Mouse (Mus musculus): ENCODE results near the gene Acox3. TPM values are rescaled to one million over a fixed set of nuclear protein-coding genes. Genes with fewer than 3 reads are reported as not detected.

The Acox3 gene
- polyA plus RNA-seq, 1 experiment from 2014 or later: 13.7 TPM

DNA sequence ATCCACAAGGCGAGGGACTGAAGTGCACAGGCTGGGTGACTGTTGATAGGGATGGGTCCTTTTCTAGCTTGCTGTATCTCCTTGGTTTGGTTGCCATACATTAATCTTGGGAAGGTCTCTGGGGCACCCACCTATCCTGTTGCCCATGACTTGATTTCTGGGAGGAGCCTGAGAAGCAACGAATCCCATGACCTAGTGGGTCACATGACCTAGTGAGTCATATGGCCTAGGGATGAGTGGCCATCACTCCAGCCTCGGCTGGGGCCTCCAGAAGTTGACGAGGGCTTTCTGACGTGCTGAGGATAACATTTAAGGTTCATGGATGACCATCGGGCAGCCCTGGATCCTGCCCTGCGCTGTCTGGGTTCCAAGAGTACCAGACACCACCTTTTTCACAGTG is 22.5 kb downstream of the Acox3 start:
- WGBS: 84% methylated on average over 7 of the region's 7 CpGs
- Histone ChIP-seq H3K27ac (no peak overlapping the region), H3K9me3 (ENCODE audit: control insufficient read depth, low read length) (no peaks in the 10 kb centered on the region), H3K36me3 (replicated peaks; ENCODE audit: control insufficient read depth, insufficient read depth) (peaks cover 37% of the 10 kb centered on the region), H3K4me1 (replicated peaks; ENCODE audit: control insufficient read depth, insufficient read depth, low read length) (peaks cover 14% of the 10 kb centered on the region; the same call in 1 of the 2 replicates), H3K4me2 (replicated peaks) (no peak overlapping the region), H3K4me3 (replicated peaks; ENCODE audit: low read length) (no peak overlapping the region), H3K9ac (no peak overlapping the region), H3K27me3 (ENCODE audit: control insufficient read depth, insufficient read depth, low read length) (no peaks in the 10 kb centered on the region)
- no peak for ATAC-seq (ENCODE audit: low FRiP score)
- DNase-seq (ENCODE audit: low spot score): no peak

- no peak overlapping the region for H3K4me2 ChIP-seq (replicated peaks)
- H3K9me3 ChIP-seq (ENCODE audit: control insufficient read depth, low read length): no peaks in the 10 kb centered on the region
- H3K36me3 ChIP-seq (replicated peaks; ENCODE audit: control insufficient read depth, insufficient read depth): peaks cover 28% of the 10 kb centered on the region
- DNase-seq (ENCODE audit: low spot score): no peak
- no peak for ATAC-seq (ENCODE audit: low FRiP score)
- H3K4me1 ChIP-seq (replicated peaks; ENCODE audit: control insufficient read depth, insufficient read depth, low read length): peaks cover 14% of the 10 kb centered on the region; the same call in 1 of the 2 replicates
- H3K27ac ChIP-seq: no peak overlapping the region
- no peak overlapping the region for H3K9ac ChIP-seq
- H3K4me3 ChIP-seq (replicated peaks; ENCODE audit: low read length): no peak overlapping the region
- 88% methylated on average over 7 of the region's 7 CpGs for WGBS
- H3K27me3 ChIP-seq (ENCODE audit: control insufficient read depth, insufficient read depth, low read length): no peaks in the 10 kb centered on the region
Measured at GRCm38 (mm10) chr5:35606800-35607199, 24.0 kb downstream of the Acox3 start.

DNA sequence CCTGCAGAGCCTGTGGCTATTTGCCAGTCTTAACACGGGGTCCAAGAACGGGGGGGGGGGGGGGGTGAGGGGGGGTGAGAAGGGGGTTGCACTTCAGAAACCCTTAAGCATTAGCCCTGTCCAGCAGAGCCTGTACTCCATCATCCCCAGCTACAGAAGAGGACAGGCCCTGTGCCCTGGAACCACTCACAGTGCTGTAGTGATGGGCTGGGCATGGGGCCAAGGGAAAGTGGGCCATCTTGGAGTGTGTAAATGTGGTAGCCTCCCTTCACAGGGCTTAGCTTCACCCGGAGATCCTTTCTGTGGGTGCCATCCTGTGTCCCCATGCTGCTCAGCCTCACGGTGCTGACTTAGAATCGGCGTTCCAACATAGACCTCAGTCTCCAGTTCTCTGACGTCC is 24.9 kb downstream of the Acox3 start:
- H3K4me2 ChIP-seq (replicated peaks): no peak overlapping the region
- peaks cover 14% of the 10 kb centered on the region; the same call in 1 of the 2 replicates for H3K4me1 ChIP-seq (replicated peaks; ENCODE audit: control insufficient read depth, insufficient read depth, low read length)
- H3K27ac ChIP-seq: no peak overlapping the region
- H3K36me3 ChIP-seq (replicated peaks; ENCODE audit: control insufficient read depth, insufficient read depth): peaks cover 27% of the 10 kb centered on the region
- H3K9ac ChIP-seq: no peak overlapping the region
- no peaks in the 10 kb centered on the region for H3K27me3 ChIP-seq (ENCODE audit: control insufficient read depth, insufficient read depth, low read length)
- WGBS: 78% methylated on average over 7 of the region's 7 CpGs
- no peak for ATAC-seq (ENCODE audit: low FRiP score)
- H3K9me3 ChIP-seq (ENCODE audit: control insufficient read depth, low read length): no peaks in the 10 kb centered on the region
- H3K4me3 ChIP-seq (replicated peaks; ENCODE audit: low read length): no peak overlapping the region
- no peak for DNase-seq (ENCODE audit: low spot score)

GRCm38 (mm10) chr5:35608559-35608958 is 25.7 kb downstream of the Acox3 start:
- Histone ChIP-seq H3K36me3 (replicated peaks; ENCODE audit: control insufficient read depth, insufficient read depth) (peaks cover 23% of the 10 kb centered on the region), H3K9me3 (ENCODE audit: control insufficient read depth, low read length) (no peaks in the 10 kb centered on the region), H3K27me3 (ENCODE audit: control insufficient read depth, insufficient read depth, low read length) (no peaks in the 10 kb centered on the region), H3K4me3 (replicated peaks; ENCODE audit: low read length) (no peak overlapping the region), H3K4me1 (replicated peaks; ENCODE audit: control insufficient read depth, insufficient read depth, low read length) (peaks cover 14% of the 10 kb centered on the region; the same call in 1 of the 2 replicates), H3K27ac (no peak overlapping the region), H3K9ac (0 out of 2 replicates have a peak overlapping the region, but pooled peaks have one; percentile 2), H3K4me2 (replicated peaks) (no peak overlapping the region)
- DNase-seq (ENCODE audit: low spot score): no peak
- no peak for ATAC-seq (ENCODE audit: low FRiP score)
- 78% methylated on average over 5 of the region's 5 CpGs for WGBS

- 0 out of 2 replicates have a peak overlapping the region, but pooled peaks have one; percentile 2 for H3K9ac ChIP-seq
- no peaks in the 10 kb centered on the region for H3K27me3 ChIP-seq (ENCODE audit: control insufficient read depth, insufficient read depth, low read length)
- WGBS: 4% methylated on average over 12 of the region's 12 CpGs
- ATAC-seq (ENCODE audit: low FRiP score) (no peak), DNase-seq (ENCODE audit: low spot score) (peak; percentile 49)
- H3K9me3 ChIP-seq (ENCODE audit: control insufficient read depth, low read length): no peaks in the 10 kb centered on the region
- H3K4me2 ChIP-seq (replicated peaks): no peak overlapping the region
- peaks cover 28% of the 10 kb centered on the region for H3K36me3 ChIP-seq (replicated peaks; ENCODE audit: control insufficient read depth, insufficient read depth)
- no peak overlapping the region for H3K4me3 ChIP-seq (replicated peaks; ENCODE audit: low read length)
- H3K4me1 ChIP-seq (replicated peaks; ENCODE audit: control insufficient read depth, insufficient read depth, low read length): peaks cover 14% of the 10 kb centered on the region; the same call in 1 of the 2 replicates
- peak overlapping the region; percentile 22; the same call in 1 of the 2 replicates for H3K27ac ChIP-seq
Measured at GRCm38 (mm10) chr5:35609381-35609780, 26.5 kb downstream of the Acox3 start.

DNA sequence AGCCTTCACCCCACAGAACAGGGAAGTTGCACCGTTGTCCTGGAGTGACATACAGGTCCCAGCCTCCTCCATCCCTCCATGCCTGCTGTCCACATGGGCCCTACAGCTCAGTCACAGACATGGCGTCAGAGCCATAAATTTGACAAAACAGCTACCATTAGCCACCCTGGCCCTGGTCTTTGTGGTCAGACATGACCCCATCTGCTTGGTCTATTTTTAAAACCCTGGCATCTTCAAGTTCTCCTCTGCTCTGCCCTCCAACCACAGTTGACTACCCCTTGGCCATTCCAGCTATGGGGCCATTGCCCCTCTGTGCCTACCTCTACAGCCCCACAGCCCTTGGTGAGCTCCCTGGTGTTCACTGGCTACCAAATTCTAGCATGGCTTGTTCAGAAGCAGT is 27.1 kb downstream of the Acox3 start:
- Histone ChIP-seq H3K9me3 (ENCODE audit: control insufficient read depth, low read length) (no peaks in the 10 kb centered on the region), H3K36me3 (replicated peaks; ENCODE audit: control insufficient read depth, insufficient read depth) (peaks cover 28% of the 10 kb centered on the region), H3K4me3 (replicated peaks; ENCODE audit: low read length) (no peak overlapping the region), H3K9ac (no peak overlapping the region), H3K27me3 (ENCODE audit: control insufficient read depth, insufficient read depth, low read length) (no peaks in the 10 kb centered on the region), H3K4me1 (replicated peaks; ENCODE audit: control insufficient read depth, insufficient read depth, low read length) (peaks cover 14% of the 10 kb centered on the region; the same call in 1 of the 2 replicates), H3K4me2 (replicated peaks) (no peak overlapping the region), H3K27ac (no peak overlapping the region)
- no peak for DNase-seq (ENCODE audit: low spot score)
- 40% methylated on average over 2 of the region's 2 CpGs for WGBS
- ATAC-seq (ENCODE audit: low FRiP score): no peak

DNA sequence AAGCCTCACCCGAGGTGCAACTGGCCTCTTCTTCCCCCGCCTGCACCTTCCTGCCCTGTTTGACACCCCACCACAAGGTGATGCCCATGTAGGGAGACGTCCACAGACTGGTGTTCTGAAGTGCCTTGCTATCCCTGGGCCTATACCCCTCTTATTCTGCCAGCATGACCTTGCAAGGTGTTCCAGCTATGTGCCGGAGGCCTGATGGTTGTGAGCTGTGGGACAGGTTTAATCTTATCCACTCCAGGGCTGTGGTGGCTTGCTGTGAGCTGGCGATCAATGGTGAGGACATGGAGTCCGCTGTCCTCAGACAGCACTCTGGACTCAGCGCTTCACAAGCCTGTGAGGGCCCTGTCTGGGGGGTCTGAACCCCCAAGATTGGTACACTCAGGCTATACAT is 27.5 kb downstream of the Acox3 start:
- peaks cover 14% of the 10 kb centered on the region; the same call in 1 of the 2 replicates for H3K4me1 ChIP-seq (replicated peaks; ENCODE audit: control insufficient read depth, insufficient read depth, low read length)
- no peak overlapping the region for H3K9ac ChIP-seq
- DNase-seq (ENCODE audit: low spot score) (no peak), ATAC-seq (ENCODE audit: low FRiP score) (no peak)
- H3K9me3 ChIP-seq (ENCODE audit: control insufficient read depth, low read length): no peaks in the 10 kb centered on the region
- WGBS: 95% methylated on average over 7 of the region's 7 CpGs
- no peak overlapping the region for H3K4me3 ChIP-seq (replicated peaks; ENCODE audit: low read length)
- no peak overlapping the region for H3K4me2 ChIP-seq (replicated peaks)
- no peaks in the 10 kb centered on the region for H3K27me3 ChIP-seq (ENCODE audit: control insufficient read depth, insufficient read depth, low read length)
- H3K27ac ChIP-seq: no peak overlapping the region
- H3K36me3 ChIP-seq (replicated peaks; ENCODE audit: control insufficient read depth, insufficient read depth): peaks cover 23% of the 10 kb centered on the region

- Histone ChIP-seq H3K27ac (no peak overlapping the region), H3K4me2 (replicated peaks) (no peak overlapping the region), H3K4me1 (replicated peaks; ENCODE audit: control insufficient read depth, insufficient read depth, low read length) (peaks cover 14% of the 10 kb centered on the region; the same call in 1 of the 2 replicates), H3K27me3 (ENCODE audit: control insufficient read depth, insufficient read depth, low read length) (no peaks in the 10 kb centered on the region), H3K9me3 (ENCODE audit: control insufficient read depth, low read length) (no peaks in the 10 kb centered on the region), H3K9ac (no peak overlapping the region), H3K36me3 (replicated peaks; ENCODE audit: control insufficient read depth, insufficient read depth) (peaks cover 16% of the 10 kb centered on the region; the same call in 1 of the 2 replicates), H3K4me3 (replicated peaks; ENCODE audit: low read length) (no peak overlapping the region)
- no peak for ATAC-seq (ENCODE audit: low FRiP score)
- no peak for DNase-seq (ENCODE audit: low spot score)
- 87% methylated on average over 9 of the region's 9 CpGs for WGBS
Measured at GRCm38 (mm10) chr5:35611170-35611569, 28.3 kb downstream of the Acox3 start.

GRCm38 (mm10) chr5:35611900-35612299 is 29.1 kb downstream of the Acox3 start:
- whole genome bisulfite sequencing: 84% methylated on average over 11 of the region's 11 CpGs
- peaks cover 16% of the 10 kb centered on the region; the same call in 1 of the 2 replicates for H3K36me3 ChIP-seq (replicated peaks; ENCODE audit: control insufficient read depth, insufficient read depth)
- no peak overlapping the region for H3K4me3 ChIP-seq (replicated peaks; ENCODE audit: low read length)
- no peak overlapping the region for H3K4me2 ChIP-seq (replicated peaks)
- H3K9me3 ChIP-seq (ENCODE audit: control insufficient read depth, low read length): no peaks in the 10 kb centered on the region
- no peaks in the 10 kb centered on the region for H3K27me3 ChIP-seq (ENCODE audit: control insufficient read depth, insufficient read depth, low read length)
- no peak for ATAC-seq (ENCODE audit: low FRiP score)
- peaks cover 14% of the 10 kb centered on the region; the same call in 1 of the 2 replicates for H3K4me1 ChIP-seq (replicated peaks; ENCODE audit: control insufficient read depth, insufficient read depth, low read length)
- H3K9ac ChIP-seq: no peak overlapping the region
- no peak for DNase-seq (ENCODE audit: low spot score)
- H3K27ac ChIP-seq: no peak overlapping the region

GRCm38 (mm10) chr5:35612722-35613121 is 29.9 kb downstream of the Acox3 start:
- no peak overlapping the region for H3K9ac ChIP-seq
- H3K9me3 ChIP-seq (ENCODE audit: control insufficient read depth, low read length): no peaks in the 10 kb centered on the region
- no peak for DNase-seq (ENCODE audit: low spot score)
- 85% methylated on average over 8 of the region's 8 CpGs for WGBS
- no peak overlapping the region for H3K4me3 ChIP-seq (replicated peaks; ENCODE audit: low read length)
- peaks cover 14% of the 10 kb centered on the region; the same call in 1 of the 2 replicates for H3K4me1 ChIP-seq (replicated peaks; ENCODE audit: control insufficient read depth, insufficient read depth, low read length)
- no peak overlapping the region for H3K4me2 ChIP-seq (replicated peaks)
- H3K27me3 ChIP-seq (ENCODE audit: control insufficient read depth, insufficient read depth, low read length): no peaks in the 10 kb centered on the region
- H3K36me3 ChIP-seq (replicated peaks; ENCODE audit: control insufficient read depth, insufficient read depth): peaks cover 16% of the 10 kb centered on the region; the same call in 1 of the 2 replicates
- H3K27ac ChIP-seq: no peak overlapping the region
- ATAC-seq (ENCODE audit: low FRiP score): no peak

Data from hindbrain, embryonic 14.5 days (tissue).